Mouse (Mus musculus) ES-E14 (cell line): ENCODE data around the gene Wnt1. TPM values are rescaled to one million over a fixed set of nuclear protein-coding genes. Genes with fewer than 3 reads are reported as not detected.
A peak's percentile ranks its signal among the peaks of the same experiment; 100 is the strongest.

Experiments
- DNase-seq: peaks from one replicate; pipeline ENCODE4 v3.0.0-alpha.2; 2013; ENCODE audit warnings: low read depth, low spot score
- H3K27ac ChIP-seq: 2 replicates; pipeline ENCODE4 v1.5.1; 2012; ENCODE audit warnings: low read depth, mild to moderate bottlenecking, low read length, moderate library complexity, mixed read lengths; ENCODE audit not compliant: poor library complexity, insufficient read depth, severe bottlenecking
- H3K36me3 ChIP-seq: 2 replicates; pipeline ENCODE4 v1.6.1; 2012; ENCODE audit warnings: mild to moderate bottlenecking, low read length, moderate library complexity, mixed read lengths; ENCODE audit not compliant: control insufficient read depth, poor library complexity, insufficient read depth, severe bottlenecking
- H3K4me1 ChIP-seq, 2 experiments: fragments of 150-350 bp in 1 of 2; sonication (generic) in 1 of 2; 2 replicates each; pipeline ENCODE4 v1.6.1; 2012; ENCODE audit warnings: low read length in 2 of 2, mild to moderate bottlenecking in 1 of 2, mixed read lengths in 1 of 2; ENCODE audit not compliant: control insufficient read depth in 2 of 2, insufficient read depth in 2 of 2, poor library complexity in 1 of 2
- H3K4me3 ChIP-seq, 2 experiments: fragments of 150-350 bp in 1 of 2; sonication (generic) in 1 of 2; 2 replicates each; pipeline ENCODE4 v1.5.1; 2012; ENCODE audit warnings: low read length in 2 of 2, low read depth in 1 of 2, mild to moderate bottlenecking in 1 of 2, mixed read lengths in 1 of 2; ENCODE audit not compliant: insufficient read depth in 1 of 2, poor library complexity in 1 of 2, severe bottlenecking in 1 of 2
- H3K9ac ChIP-seq: 2 replicates; pipeline ENCODE4 v1.6.1; 2012; ENCODE audit warnings: low read depth, mild to moderate bottlenecking, low read length, mixed read lengths; ENCODE audit not compliant: poor library complexity, insufficient read depth, severe bottlenecking
- H3K9me3 ChIP-seq: fragments of 150-350 bp; sonication (generic); 2 replicates; pipeline ENCODE4 v1.6.1; 2012; ENCODE audit warnings: low read depth, mild to moderate bottlenecking, low read length; ENCODE audit not compliant: control insufficient read depth, insufficient read depth
- CHD2 ChIP-seq: IDR thresholded peaks from 2 replicates; pipeline ENCODE4 v1.6.1; 2014; ENCODE audit warnings: mild to moderate bottlenecking, low read depth, low read length, inconsistent platforms
- HCFC1 ChIP-seq: IDR thresholded peaks from 2 replicates; pipeline ENCODE4 v1.6.1; 2012; ENCODE audit warnings: low read length, inconsistent platforms, borderline replicate concordance; ENCODE audit not compliant: insufficient read depth
- MAFK ChIP-seq: IDR thresholded peaks from 2 replicates; pipeline ENCODE4 v1.6.1; 2014; ENCODE audit warnings: mild to moderate bottlenecking, low read depth, low read length, inconsistent platforms; ENCODE audit not compliant: insufficient read depth
- ZC3H11A ChIP-seq: IDR thresholded peaks from 2 replicates; pipeline ENCODE4 v1.6.1; 2012; ENCODE audit warnings: low read depth, mild to moderate bottlenecking, inconsistent platforms, low read length, borderline replicate concordance
- ZNF384 ChIP-seq: IDR thresholded peaks from 2 replicates; pipeline ENCODE4 v1.6.1; 2012; ENCODE audit warnings: low read depth, low read length, inconsistent platforms
- in situ Hi-C, 2 experiments: fragments of 600-800 bp; cut with MboI; formaldehyde crosslinking; loops; one replicate each; pipeline ENCODE4 v1.15.1; 2025; ENCODE audit warnings: low sequenced_read_pairs in 2 of 2, inconsistent platforms in 1 of 2; ENCODE audit not compliant: unreplicated experiment in 2 of 2
- total RNA-seq: library from RNA; depleted of rRNA; stranded (reverse); fragments of 300-350 nt; gene quantifications from 2 replicates; pipeline ENCODE4 v1.2.3, GENCODE M21; 2012

The Wnt1 gene
- total RNA-seq, 1 experiment, result not detected

- peaks cover 0 to 11% of the 10 kb centered on the region in 2 experiments; a peak in 1 of 4 replicates for H3K4me1 ChIP-seq
- DNase-seq, result no peak
- H3K36me3 ChIP-seq, result no peaks in the 10 kb centered on the region
- TF ChIP-seq ZNF384 (no peak), MAFK (no peak), ZC3H11A (no peak), CHD2 (no peak)
- H3K9ac ChIP-seq, result no peak overlapping the region
- no peak overlapping the region for H3K4me3 ChIP-seq
- in situ Hi-C loops, result loop anchor here in 1 of 2 experiments (25.0 kb wide), 1 partner anchor 290 kb away; the partner anchor contains the start of genes C1ql4 and Dnajc22
- no peaks in the 10 kb centered on the region for H3K9me3 ChIP-seq
- no peak overlapping the region for H3K27ac ChIP-seq
Measured at GRCm38 (mm10) chr15:98796803-98797595, 7.3 kb downstream of the Wnt1 start.

DNA sequence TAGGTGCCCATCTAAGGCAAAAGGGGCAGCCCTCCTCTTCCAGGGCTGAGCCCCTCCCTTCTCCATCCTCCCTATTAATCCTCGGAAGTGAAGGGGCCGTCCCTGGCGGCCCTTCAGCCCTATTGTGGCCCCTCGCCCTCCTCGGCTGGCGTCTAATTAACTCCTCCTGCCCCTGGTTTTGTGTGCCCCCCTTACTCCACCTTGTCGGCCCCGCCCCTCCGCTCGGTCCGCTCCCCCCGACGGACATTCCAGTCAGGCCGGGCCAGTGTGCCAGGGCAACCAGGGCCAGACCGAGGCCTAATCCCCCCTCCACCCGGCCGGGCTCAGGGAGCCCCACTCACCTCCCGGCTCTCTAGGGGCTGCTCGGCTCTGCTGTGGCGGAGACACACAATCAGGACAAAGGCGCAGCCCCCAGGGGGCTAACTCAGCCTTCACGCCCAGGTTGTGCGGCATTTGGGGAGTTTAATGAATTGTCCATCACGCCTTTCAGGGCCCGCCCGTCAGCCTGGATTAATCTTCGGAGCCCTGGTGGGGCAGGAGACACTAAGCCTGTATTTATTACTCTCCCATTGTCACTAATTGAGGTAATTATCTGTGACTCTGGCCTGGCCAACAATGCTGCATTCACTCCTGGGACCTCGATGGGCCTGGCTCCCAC is 8.3 kb downstream of the Wnt1 start:
- Histone ChIP-seq H3K36me3 (no peaks in the 10 kb centered on the region), H3K4me1 (peaks cover 0 to 6% of the 10 kb centered on the region in 2 experiments; a peak in 1 of 4 replicates), H3K9me3 (no peaks in the 10 kb centered on the region), H3K9ac (no peak overlapping the region), H3K4me3 (peak overlapping the region in 1 of 2 experiments; percentile 28; a peak in 1 of 4 replicates), H3K27ac (no peak overlapping the region)
- no peak for DNase-seq
- in situ Hi-C loops, result loop anchor here in 1 of 2 experiments (25.0 kb wide), 1 partner anchor 289 kb away; the partner anchor contains the start of genes C1ql4 and Dnajc22
- TF ChIP-seq MAFK, result no peak
- no peak for TF ChIP-seq ZC3H11A
- no peak for TF ChIP-seq HCFC1
- no peak for TF ChIP-seq ZNF384
- no peak for TF ChIP-seq CHD2

DNA sequence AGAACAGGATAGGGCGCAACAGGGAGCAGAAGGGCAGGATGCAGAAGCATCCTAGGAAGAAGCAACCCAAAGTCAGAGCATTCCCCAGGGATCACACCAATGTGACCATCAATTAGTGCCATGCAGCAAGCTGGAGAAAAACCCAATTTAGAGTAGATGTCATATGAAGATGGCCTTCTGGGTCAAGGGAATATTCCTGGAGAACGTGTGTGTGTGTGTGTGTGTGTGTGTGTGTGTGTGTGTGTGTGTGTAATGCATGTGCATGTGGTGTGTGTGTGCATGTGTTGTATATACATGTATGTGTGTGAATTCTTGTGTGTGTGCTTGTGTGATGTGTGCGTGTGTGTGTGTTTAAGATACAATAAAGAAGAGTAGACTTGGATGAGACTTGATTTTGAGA is 9.2 kb downstream of the Wnt1 start:
- no peaks in the 10 kb centered on the region for H3K36me3 ChIP-seq
- no peak overlapping the region for H3K4me3 ChIP-seq
- no peak for TF ChIP-seq HCFC1
- TF ChIP-seq CHD2, result no peak
- TF ChIP-seq MAFK, result no peak
- no peak for TF ChIP-seq ZC3H11A
- no peak for TF ChIP-seq ZNF384
- no peak overlapping the region for H3K27ac ChIP-seq
- no peak for DNase-seq
- H3K9ac ChIP-seq, result no peak overlapping the region
- no peaks in the 10 kb centered on the region for H3K9me3 ChIP-seq
- in situ Hi-C loops, result loop anchor here in 1 of 2 experiments (25.0 kb wide), 1 partner anchor 288 kb away; the partner anchor contains the start of genes C1ql4 and Dnajc22
- peaks cover 0 to 6% of the 10 kb centered on the region in 2 experiments; a peak in 1 of 4 replicates for H3K4me1 ChIP-seq

- TF ChIP-seq ZNF384 (no peak), CHD2 (no peak), HCFC1 (no peak), ZC3H11A (no peak), MAFK (no peak)
- no peak for DNase-seq
- Histone ChIP-seq H3K36me3 (no peaks in the 10 kb centered on the region), H3K9ac (no peak overlapping the region), H3K4me1 (peaks cover 0 to 6% of the 10 kb centered on the region in 2 experiments; a peak in 1 of 4 replicates), H3K27ac (no peak overlapping the region), H3K4me3 (no peak overlapping the region), H3K9me3 (no peaks in the 10 kb centered on the region)
- in situ Hi-C loops, result loop anchor here in 1 of 2 experiments (25.0 kb wide), 1 partner anchor 288 kb away; the partner anchor contains the start of genes C1ql4 and Dnajc22
Measured at GRCm38 (mm10) chr15:98799396-98799795, 9.7 kb downstream of the Wnt1 start.
